Mouse (Mus musculus): ENCODE measurements around the gene Rere.

- TF ChIP-seq POLR2A (IDR thresholded peaks at IDR 0.05; ENCODE audit: borderline replicate concordance, extremely low read depth, low read depth, low read length) (no peak), CTCF (IDR thresholded peaks at IDR 0.05; ENCODE audit: insufficient read depth, low read length) (no peak)
These were observed 288.6 kb downstream of the Rere start for GRCm38 (mm10) chr4:150569834-150570571.
